Comparison of ENCODE assay signal across 20 mouse cellular contexts in the genomic region with DNA sequence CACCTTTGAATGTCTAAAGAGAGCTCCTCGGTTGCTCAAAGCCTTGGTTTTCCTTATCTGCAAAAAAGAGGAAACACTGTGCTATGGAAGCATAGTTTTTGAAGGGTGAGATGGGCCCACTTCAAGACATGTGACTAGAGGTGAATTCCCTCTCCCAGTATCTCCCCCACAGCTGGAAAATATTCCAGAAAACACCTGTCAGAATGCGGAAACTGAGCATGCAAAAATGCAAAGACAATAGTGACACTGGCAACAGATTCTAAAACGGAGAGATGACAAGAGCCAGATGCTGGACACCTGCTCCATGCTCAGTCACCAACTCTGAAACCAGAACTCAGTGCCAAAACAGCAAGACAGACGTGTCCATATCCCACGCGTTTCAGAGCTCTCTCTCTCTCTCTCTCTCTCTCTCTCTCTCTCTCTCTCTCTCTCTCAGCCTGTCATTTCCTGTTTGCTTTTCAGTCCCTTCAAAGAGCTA.
DNase-seq lines count a peak whose midpoint lies in the region; ATAC-seq and TF ChIP-seq lines count a peak whose summit lies in the region.
"Had no signal": no experiment of that assay in that cellular context is flagged by ENCODE, and none has a peak within 500 bp of the region (broad histone marks: within the 10 kb centered on the region; RNA-seq: fewer than 3 reads in every experiment).

No protein-coding gene starts in this region.

- dilution Hi-C loops in CH12.LX (cut with MboI; ENCODE audit: extremely low pct_ligation_motif_present, extremely low pct_unique_long_range_greater_than_20kb, low sequenced_read_pairs): no loop called here

- peak overlapping the region; percentile 97 for H3K9ac ChIP-seq in CH12.LX (ENCODE audit: insufficient read depth, low read depth)
- H3K9ac ChIP-seq: hindbrain, embryonic 15.5 days; liver, embryonic 12.5 days; neural tube, embryonic 13.5 days had no signal

- H3K79me2 ChIP-seq in CH12.LX (replicated peaks; ENCODE audit: control insufficient read depth, extremely low read depth, insufficient read depth, poor library complexity, severe bottlenecking): peaks cover 5% of the 10 kb centered on the region

- TF ChIP-seq EP300 in CH12.LX (IDR thresholded peaks at IDR 0.05; ENCODE audit: low read length): peak; percentile 96

- peak overlapping the region; percentile 8 to 48 (median 28) for H3K4me3 ChIP-seq in CH12.LX (replicated peaks in 1 of 3; ENCODE audit: low read depth in 2 of 3, low read length in 2 of 3, poor library complexity in 1 of 3)
- H3K4me3 ChIP-seq: heart, embryonic 10.5 days; hindbrain, embryonic 15.5 days; layer of hippocampus, adult 2 months; liver, embryonic 12.5 days; neural tube, embryonic 13.5 days had no signal

- DNase-seq in kidney, postnatal 10 days: peak; percentile 12
- no peak for DNase-seq in kidney, adult 11 months
- DNase-seq in A20 (ENCODE audit: low read depth, low spot score) (peak; percentile 14), CH12.LX (ENCODE audit: extremely low read depth) (peak; percentile 88)
- no peak for DNase-seq in spleen, adult 18-20 months
- no peak for DNase-seq in adrenal gland, postnatal 10 days
- DNase-seq: adrenal gland, postnatal 25 days; cerebellum, adult 18-20 months; gastrocnemius, postnatal 14 days; heart, postnatal 14 days; kidney, adult 18-20 months; left cerebral cortex, postnatal 4 days; right cerebral cortex, postnatal 14 days had no signal

- in situ Hi-C loops in CH12.LX (cut with MboI; ENCODE audit: low pct_ligation_motif_present, low pct_unique_long_range_greater_than_20kb, low sequenced_read_pairs): loop anchor here (5.0 to 10.0 kb wide), 2 partner anchors 120 to 163 kb away; a partner anchor contains a TSS

- H3K36me3 ChIP-seq in CH12.LX (replicated peaks in 1 of 2; ENCODE audit: control insufficient read depth in 1 of 2, insufficient read depth in 1 of 2, low read length in 1 of 2): no peaks in the 10 kb centered on the region
- H3K36me3 ChIP-seq: heart, embryonic 10.5 days; hindbrain, embryonic 15.5 days; liver, embryonic 12.5 days; neural tube, embryonic 13.5 days had no signal

- H3K27ac ChIP-seq in CH12.LX (ENCODE audit: insufficient read depth, low read depth): peak overlapping the region; percentile 84
- H3K27ac ChIP-seq: heart, embryonic 10.5 days; hindbrain, embryonic 15.5 days; layer of hippocampus, adult 2 months; liver, embryonic 12.5 days; neural tube, embryonic 13.5 days; stomach, postnatal 0 days had no signal

- peaks cover 12 to 60% of the 10 kb centered on the region in 2 experiments for H3K4me1 ChIP-seq in CH12.LX (ENCODE audit: control insufficient read depth in 1 of 2, insufficient read depth in 2 of 2)
- H3K4me1 ChIP-seq: heart, embryonic 10.5 days; hindbrain, embryonic 15.5 days; neural tube, embryonic 13.5 days had no signal

- no peaks in the 10 kb centered on the region for H3K27me3 ChIP-seq in CH12.LX (replicated peaks)
- H3K27me3 ChIP-seq: hindbrain, embryonic 15.5 days; liver, embryonic 12.5 days; neural tube, embryonic 13.5 days had no signal

- TF ChIP-seq POLR2A in CH12.LX (IDR thresholded peaks at IDR 0.05; ENCODE audit: low read depth, low read length): peak; percentile 63

- no peaks in the 10 kb centered on the region for H3K9me3 ChIP-seq in CH12.LX (replicated peaks; ENCODE audit: low read length)
- H3K9me3 ChIP-seq: heart, embryonic 10.5 days; hindbrain, embryonic 15.5 days; liver, embryonic 12.5 days; neural tube, embryonic 13.5 days had no signal

- TF ChIP-seq CTCF in CH12.LX (conservative IDR thresholded peaks at IDR 0.05 in 1 of 2, IDR thresholded peaks at IDR 0.05 in 1 of 2; ENCODE audit: low read depth in 2 of 2, low read length in 2 of 2): no peak

- TF ChIP-seq RAD21 in CH12.LX (IDR thresholded peaks at IDR 0.05; ENCODE audit: low read depth, low read length): no peak; the same call in 1 of the 2 replicates

- H3K4me2 ChIP-seq in CH12.LX (ENCODE audit: insufficient read depth, low read depth, poor library complexity, severe bottlenecking): peak overlapping the region; percentile 99
- H3K4me2 ChIP-seq: hindbrain, embryonic 15.5 days; liver, embryonic 12.5 days; neural tube, embryonic 13.5 days had no signal

- peak; percentile 31; the same call in 1 of the 2 replicates for ATAC-seq in megakaryocyte, adult 5-6 weeks (ENCODE audit: poor library complexity, severe bottlenecking)
- ATAC-seq: liver, embryonic 12.5 days had no signal

TF ChIP-seq in CH12.LX, 34 proteins besides CTCF, POLR2A, EP300 and RAD21:
- TF ChIP-seq SMC3 (IDR thresholded peaks at IDR 0.05; ENCODE audit: low read depth, low read length): peak; percentile 16; the same call in 1 of the 2 replicates
- no peak for TF ChIP-seq CHD1 (IDR thresholded peaks at IDR 0.05; ENCODE audit: low read depth, low read length)
- no peak for TF ChIP-seq ZMIZ1 (IDR thresholded peaks at IDR 0.05; ENCODE audit: low read depth, low read length)
- TF ChIP-seq MXI1 (IDR thresholded peaks at IDR 0.05; ENCODE audit: low read depth, low read length): no peak
- TF ChIP-seq ZKSCAN1 (IDR thresholded peaks at IDR 0.05; ENCODE audit: borderline replicate concordance, low read depth, low read length): no peak
- TF ChIP-seq MAFK (IDR thresholded peaks at IDR 0.05; ENCODE audit: insufficient replicate concordance, low read length): no peak
- TF ChIP-seq UBTF (IDR thresholded peaks at IDR 0.05; ENCODE audit: low read depth, low read length): no peak
- TF ChIP-seq MAX (IDR thresholded peaks at IDR 0.05; ENCODE audit: low read length): peak; percentile 15; the same call in 1 of the 2 replicates
- TF ChIP-seq USF1 (IDR thresholded peaks at IDR 0.05; ENCODE audit: low read depth, low read length): no peak
- TF ChIP-seq GABPA (IDR thresholded peaks at IDR 0.05; ENCODE audit: insufficient replicate concordance, low read depth, low read length): no peak
- TF ChIP-seq ZNF384 (IDR thresholded peaks at IDR 0.05; ENCODE audit: low read depth, low read length): no peak
- TF ChIP-seq NELFE (IDR thresholded peaks at IDR 0.05; ENCODE audit: low read depth, low read length): no peak
- no peak for TF ChIP-seq SIN3A (IDR thresholded peaks at IDR 0.05; ENCODE audit: low read length)
- TF ChIP-seq RCOR1 (conservative IDR thresholded peaks at IDR 0.05; ENCODE audit: low read depth, low read length): no peak
- no peak for TF ChIP-seq PAX5 (IDR thresholded peaks at IDR 0.05; ENCODE audit: low read length)
- TF ChIP-seq JUND (conservative IDR thresholded peaks at IDR 0.05; ENCODE audit: low read depth, low read length): no peak; the same call in 1 of the 2 replicates
- peak; percentile 66 for TF ChIP-seq JUN (IDR thresholded peaks at IDR 0.05; ENCODE audit: insufficient read depth, low read depth, low read length)
- peak; percentile 99 for TF ChIP-seq TCF12 (IDR thresholded peaks at IDR 0.05; ENCODE audit: low read depth, low read length)
- TF ChIP-seq CHD2 (IDR thresholded peaks at IDR 0.05; ENCODE audit: low read length): peak; percentile 14; the same call in 1 of the 2 replicates
- peak; percentile 59 for TF ChIP-seq ELF1 (IDR thresholded peaks at IDR 0.05; ENCODE audit: low read depth, low read length)
- no peak for TF ChIP-seq MAZ (IDR thresholded peaks at IDR 0.05; ENCODE audit: low read depth, low read length)
- TF ChIP-seq NRF1 (IDR thresholded peaks at IDR 0.05; ENCODE audit: low read depth, low read length): no peak
- TF ChIP-seq KAT2A (IDR thresholded peaks at IDR 0.05; ENCODE audit: insufficient replicate concordance, low read length): no peak
- no peak for TF ChIP-seq E2F4 (IDR thresholded peaks at IDR 0.05; ENCODE audit: insufficient replicate concordance, low read depth, low read length)
- peak; percentile 83; the same call in 1 of the 2 replicates for TF ChIP-seq TBP (conservative IDR thresholded peaks at IDR 0.05; ENCODE audit: low read depth, low read length)
- TF ChIP-seq ZC3H11A (IDR thresholded peaks at IDR 0.05; ENCODE audit: low read depth, low read length): no peak
- 0 out of 2 replicates have a peak, but pooled peaks have one; percentile 11 for TF ChIP-seq POLR2AphosphoS2 (IDR thresholded peaks at IDR 0.05; ENCODE audit: low read depth, low read length)
- peak; percentile 48 for TF ChIP-seq USF2 (conservative IDR thresholded peaks at IDR 0.05; ENCODE audit: low read depth, low read length)
- TF ChIP-seq BHLHE40 (IDR thresholded peaks at IDR 0.05; ENCODE audit: low read depth, low read length): peak; percentile 73
- peak; percentile 66 for TF ChIP-seq IRF4 (IDR thresholded peaks at IDR 0.05; ENCODE audit: low read depth, low read length)
- TF ChIP-seq HCFC1 (IDR thresholded peaks at IDR 0.05; ENCODE audit: low read depth, low read length): no peak
- peak; percentile 91; the same call in 1 of the 2 replicates for TF ChIP-seq MEF2A (IDR thresholded peaks at IDR 0.05; ENCODE audit: borderline replicate concordance, low read depth, low read length)
- TF ChIP-seq MYC (IDR thresholded peaks at IDR 0.05; ENCODE audit: low read depth, low read length): 0 out of 2 replicates have a peak, but pooled peaks have one; percentile 82
- peak; percentile 87 for TF ChIP-seq ETS1 (conservative IDR thresholded peaks at IDR 0.05; ENCODE audit: low read depth, low read length)

Comparison
In these comparisons a context has a peak if more than half of its experiments do, and no peak if none do; other contexts are left out.
1. DNase-seq: peak in kidney, postnatal 10 days (single experiment), A20 (single experiment) and CH12.LX (single experiment); none in kidney, adult 11 months (single experiment), spleen, adult 18-20 months (0 of 2) and adrenal gland, postnatal 10 days (single experiment).